Mouse (Mus musculus): ENCODE results near the gene Pitpna.
"Not testable (repeated sequence)": the region's sequence is repeated elsewhere in the genome, so short reads cannot be mapped to it uniquely, and the experiment has no call there.

Pitpna gene

DNA sequence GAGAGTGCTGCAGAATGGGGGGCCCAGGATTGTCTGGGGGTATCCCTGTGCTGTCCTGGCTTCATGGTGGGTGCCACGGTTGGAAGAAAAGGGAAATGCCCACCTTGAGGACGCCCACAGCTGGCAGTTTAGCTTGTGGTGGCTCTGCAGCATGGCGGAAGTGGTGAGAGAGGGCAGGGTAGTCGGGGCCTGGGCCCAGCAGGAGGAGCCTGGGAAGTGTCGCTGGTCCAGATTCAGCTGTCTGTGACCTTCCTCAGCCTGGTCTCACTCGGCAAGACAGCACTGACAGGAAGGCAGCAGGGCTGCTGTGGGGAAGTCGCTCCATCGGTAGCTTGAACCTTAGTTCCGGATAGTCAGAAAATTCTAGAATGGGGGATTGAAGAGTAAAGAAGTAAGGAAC is 6.5 kb downstream of the Pitpna start:
- DNase-seq: no peak

DNA sequence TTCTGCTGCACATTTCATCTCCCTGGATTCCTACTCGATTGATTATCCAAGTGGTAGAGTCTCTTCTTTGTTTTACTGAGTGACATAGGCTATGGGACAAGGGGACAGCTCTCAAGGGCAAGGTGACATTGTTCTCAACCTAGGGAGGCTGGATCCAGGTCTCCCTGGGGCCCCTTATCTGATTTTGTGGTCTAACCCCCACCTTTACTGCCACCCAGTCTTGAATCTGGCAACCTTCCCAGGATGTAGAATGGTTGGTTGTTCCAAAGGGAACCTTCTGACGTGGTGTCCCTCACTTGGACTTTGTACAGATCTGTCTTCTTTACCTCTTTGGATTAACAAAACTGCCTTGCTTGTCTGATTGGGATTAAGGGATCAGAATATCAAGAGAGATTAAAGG is 7.5 kb downstream of the Pitpna start:
- DNase-seq: no peak

DNA sequence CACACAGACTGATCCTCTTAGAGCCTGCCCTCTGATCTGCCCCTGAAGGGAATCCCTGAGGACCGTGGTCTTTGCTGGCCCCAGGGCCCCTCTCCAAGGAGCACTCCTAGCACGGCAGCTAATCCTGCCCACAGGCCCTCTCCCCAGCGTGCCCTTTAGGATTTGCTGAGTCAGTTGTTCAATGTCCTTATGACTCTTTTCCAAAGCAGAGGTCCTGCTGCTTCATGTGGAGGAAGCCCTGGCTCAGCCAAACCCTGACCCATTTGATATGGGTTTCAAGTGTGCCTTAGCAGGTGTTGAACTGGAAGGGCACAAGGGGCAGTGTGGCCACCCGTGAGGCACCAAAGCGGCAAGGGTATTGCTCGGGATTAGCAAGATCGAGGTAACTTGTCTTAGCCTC is 7.9 kb downstream of the Pitpna start:
- no peak for DNase-seq

DNA sequence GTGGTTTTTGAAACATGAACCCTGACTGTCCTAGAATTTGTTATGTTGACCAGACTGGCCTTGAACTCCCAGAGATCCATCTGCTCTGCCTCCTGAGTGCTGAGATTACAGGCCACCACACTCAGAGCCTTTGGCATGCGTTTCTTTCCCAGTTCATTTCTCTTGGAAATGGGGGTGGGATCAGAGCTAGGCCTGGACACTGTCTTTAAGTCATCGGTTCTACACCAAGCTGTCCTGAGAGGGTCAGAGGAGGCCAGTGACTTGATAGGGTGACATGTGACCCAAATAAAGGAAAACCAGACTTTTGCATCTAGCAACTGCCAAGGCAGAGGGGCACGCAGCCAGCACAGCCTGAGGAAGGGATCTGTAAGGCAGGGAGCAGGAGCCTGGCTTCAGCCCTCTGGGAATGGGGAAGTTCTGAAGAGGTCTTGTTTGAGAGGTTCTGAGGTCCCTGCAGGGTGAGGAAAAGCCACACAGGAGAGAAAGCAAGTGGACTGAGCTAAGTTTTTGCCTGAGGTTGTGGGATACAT is 8.9 kb downstream of the Pitpna start:
- peak; percentile 44 for DNase-seq

DNA sequence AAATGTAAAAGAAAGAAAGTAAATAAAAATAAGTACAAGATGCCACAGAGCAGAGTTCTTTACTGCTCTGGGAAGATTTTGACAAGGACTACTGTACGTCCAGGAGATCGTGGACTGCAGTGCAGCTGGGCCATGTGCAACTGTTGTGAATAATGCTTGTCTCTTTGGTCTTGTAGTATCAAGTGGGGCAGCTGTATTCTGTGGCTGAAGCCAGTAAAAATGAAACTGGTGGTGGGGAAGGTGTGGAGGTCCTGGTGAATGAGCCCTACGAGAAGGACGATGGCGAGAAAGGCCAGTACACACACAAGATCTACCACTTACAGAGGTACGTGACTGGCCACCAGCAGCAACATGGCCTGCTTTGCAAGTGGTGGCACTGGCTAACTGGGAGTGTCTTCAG is 10.1 kb downstream of the Pitpna start:
- DNase-seq: no peak

DNA sequence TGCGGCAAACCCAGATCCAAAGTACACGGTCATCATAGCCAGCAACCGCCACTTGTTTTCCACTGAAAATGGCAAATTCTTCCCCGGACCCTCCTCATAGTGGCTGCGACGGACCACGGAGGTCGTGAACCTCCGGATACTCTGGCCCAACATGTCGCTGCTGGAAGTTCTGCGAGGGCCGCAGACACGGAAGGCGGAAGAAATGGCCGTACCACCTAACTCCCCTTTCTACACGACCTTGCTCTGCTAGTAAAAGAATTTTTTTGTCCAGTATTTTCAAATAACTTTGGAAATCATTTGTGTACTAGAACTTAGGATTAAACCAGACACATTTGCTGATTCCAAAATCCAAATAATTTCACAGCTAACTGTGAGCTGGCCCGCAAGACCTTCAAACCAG is 11.9 kb downstream of the Pitpna start:
- not testable (repeated sequence) for DNase-seq

DNA sequence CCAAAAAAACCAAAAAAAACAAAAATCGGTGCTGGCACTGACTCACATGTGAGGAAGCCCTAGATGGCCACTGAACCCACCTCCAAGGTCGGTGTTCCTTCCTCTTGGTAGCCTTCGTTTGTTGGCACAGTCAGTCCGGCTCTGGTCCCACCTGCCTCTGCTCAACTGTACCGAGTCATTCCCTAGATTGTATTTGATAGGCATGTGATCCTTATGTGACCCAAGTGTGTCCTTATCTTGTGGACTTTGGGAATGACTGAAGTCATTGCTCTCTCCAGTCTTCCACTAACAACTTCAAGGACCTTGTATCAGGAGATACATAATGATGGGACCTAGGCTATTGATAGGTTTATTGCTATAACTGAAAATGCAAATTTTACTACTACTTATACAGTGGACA is 16.9 kb downstream of the Pitpna start:
- DNase-seq: no peak

DNA sequence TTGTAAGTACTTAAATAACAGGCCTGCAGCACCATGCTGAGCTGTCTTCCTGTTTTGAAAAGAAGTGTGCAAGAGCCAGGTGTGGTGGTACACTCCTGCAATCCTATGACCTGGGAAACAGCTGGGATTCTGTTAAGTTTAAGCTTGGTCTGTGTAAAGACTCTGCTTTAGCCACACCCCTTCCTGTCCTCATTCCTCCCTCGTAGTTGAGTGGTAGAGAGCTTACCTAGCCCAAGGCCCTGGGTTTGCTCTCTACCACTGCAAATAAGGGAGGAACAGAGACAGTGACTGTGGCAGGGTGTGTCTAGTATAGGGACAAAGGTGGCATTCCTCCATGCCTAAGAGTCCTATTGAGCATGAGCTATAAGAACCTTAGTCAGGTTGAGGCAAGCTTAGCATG is 17.4 kb downstream of the Pitpna start:
- DNase-seq: no peak

DNA sequence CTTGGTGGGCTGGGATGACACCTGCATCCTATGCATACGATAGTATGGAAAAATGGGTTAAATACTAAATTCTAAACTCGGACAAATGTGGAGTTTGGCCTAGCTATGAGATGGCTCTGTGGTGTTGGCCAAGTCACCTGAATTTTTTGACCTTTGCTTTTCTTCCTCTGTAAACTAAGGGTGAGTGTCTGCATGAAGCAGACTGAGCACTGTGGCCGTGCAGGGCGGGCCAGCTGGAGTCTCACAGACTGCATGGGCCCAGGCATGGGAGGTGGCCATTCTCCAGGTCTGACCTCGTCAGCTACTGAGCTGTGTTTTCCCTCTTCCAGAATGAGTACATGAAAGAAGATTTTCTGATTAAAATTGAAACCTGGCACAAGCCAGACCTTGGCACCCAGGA is 20.9 kb downstream of the Pitpna start:
- DNase-seq: no peak

DNA sequence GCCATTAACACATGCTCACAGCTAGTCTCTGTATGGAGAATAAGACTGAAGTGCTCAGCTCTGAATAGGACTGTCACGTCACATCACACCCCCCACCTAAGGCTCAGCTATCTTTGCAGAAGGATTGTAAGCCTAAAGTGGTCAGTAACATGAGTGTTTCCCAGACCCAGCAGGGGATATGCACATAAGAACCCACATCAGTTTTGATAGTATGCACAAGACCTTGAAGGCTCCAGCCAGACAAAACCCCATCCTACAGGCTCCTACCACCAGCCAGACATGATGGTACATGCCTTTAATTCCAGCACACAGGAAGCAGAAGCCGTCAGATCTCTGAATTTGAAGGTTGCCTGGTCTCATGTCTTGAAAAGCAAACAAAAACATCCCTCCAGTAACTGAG is 22.1 kb downstream of the Pitpna start:
- no peak for DNase-seq

DNA sequence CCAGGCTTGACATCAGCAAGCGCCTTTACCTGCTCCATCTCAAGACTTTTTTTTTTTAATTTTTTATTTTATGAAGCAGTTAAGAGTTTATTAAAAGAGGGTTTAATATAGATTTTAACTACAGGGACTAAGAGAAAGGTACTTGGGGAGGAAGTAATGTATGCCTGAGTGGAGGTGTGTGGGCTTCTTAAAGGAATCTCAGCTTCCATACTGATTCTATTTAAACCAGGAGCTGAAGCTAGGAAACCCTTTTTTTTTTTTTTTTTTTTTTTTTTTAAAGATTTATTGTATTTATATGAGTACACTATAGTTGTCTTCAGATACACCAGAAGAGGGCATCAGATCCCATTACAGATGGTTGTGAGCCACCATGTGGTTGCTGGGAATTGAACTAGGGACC is 26.9 kb downstream of the Pitpna start:
- no peak for DNase-seq

DNA sequence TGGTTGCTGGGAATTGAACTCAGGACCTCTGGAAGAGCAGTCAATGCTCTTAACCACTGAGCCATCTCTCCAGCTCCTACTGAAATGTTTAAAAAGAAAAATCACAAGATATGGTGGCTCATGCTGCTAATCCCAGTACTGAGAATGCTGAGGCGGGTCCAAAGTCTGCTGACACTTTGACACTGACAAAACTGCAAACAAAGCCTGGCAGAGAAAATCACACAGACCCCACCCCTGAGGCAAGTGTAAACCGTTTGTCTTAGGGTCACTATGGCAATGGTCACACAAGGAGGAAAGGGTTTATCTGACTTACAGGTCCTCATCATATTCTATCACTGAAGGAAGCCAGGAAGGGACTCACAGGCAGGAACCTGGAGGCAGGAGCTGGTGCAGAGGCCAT is 27.7 kb downstream of the Pitpna start:
- no peak for DNase-seq

DNA sequence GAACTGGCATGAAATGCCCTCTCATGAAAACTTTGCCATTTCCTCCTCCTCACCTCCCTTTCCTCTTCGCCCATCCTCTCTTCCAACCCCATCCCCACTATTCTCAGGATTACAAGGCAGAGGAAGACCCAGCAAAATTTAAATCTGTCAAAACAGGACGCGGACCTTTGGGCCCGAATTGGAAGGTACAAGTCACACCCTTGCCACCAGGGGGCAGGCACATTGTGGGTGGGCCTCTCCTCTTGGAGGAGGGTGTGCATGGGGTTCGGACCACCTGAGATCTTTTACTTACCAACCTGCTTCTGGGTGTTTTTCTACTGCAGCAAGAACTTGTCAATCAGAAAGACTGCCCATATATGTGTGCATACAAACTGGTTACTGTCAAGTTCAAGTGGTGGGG is 31.2 kb downstream of the Pitpna start:
- no peak for DNase-seq

DNA sequence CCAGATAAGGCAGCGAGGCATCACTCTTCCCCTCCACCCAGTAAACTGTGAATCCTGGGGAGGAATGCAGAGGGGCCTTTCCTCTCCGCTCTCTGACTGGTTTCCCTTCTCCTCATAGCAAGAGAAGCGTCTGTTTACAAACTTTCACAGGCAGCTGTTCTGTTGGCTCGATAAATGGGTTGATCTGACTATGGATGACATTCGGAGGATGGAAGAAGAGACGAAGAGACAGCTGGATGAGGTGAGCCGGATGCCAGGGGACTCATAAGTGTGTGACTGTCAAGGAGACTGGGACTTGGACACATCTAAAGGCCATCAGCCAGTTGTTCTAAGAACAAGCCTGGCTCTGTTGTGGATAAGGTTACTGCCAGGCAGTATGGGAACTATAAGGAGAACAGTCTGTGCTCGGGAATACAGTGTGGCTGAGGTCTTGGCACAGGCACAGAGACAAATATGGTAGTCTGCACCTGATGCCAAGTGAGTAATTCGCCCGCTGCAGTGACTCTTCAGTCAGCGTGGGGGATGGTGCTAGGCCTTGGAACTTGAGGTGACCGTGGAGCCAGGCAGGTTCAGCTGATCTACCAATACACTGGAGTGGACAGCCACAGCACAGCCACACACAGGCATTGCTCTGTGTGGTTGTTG is 32.4 kb downstream of the Pitpna start:
- peak; percentile 80 for DNase-seq

DNA sequence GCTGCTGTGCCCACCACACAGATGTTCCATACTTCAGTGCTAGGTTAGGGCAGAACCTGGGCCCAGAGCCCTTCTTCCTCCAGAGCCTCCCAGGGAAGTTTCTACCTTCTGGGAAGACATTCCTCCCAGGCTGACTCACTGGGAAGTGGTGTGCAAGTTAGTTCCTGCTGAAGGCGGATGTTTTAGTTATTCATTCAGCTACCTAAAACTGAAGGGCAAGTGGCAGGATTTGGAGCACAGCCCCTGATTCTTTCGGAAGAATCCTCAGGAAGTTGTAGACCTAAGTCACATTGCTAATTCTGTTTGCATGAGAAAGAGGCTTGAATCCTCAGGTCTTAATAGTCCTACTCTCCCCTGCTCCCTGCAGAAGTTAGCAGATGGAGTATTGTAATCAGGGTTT is 33.5 kb downstream of the Pitpna start:
- no peak for DNase-seq

DNA sequence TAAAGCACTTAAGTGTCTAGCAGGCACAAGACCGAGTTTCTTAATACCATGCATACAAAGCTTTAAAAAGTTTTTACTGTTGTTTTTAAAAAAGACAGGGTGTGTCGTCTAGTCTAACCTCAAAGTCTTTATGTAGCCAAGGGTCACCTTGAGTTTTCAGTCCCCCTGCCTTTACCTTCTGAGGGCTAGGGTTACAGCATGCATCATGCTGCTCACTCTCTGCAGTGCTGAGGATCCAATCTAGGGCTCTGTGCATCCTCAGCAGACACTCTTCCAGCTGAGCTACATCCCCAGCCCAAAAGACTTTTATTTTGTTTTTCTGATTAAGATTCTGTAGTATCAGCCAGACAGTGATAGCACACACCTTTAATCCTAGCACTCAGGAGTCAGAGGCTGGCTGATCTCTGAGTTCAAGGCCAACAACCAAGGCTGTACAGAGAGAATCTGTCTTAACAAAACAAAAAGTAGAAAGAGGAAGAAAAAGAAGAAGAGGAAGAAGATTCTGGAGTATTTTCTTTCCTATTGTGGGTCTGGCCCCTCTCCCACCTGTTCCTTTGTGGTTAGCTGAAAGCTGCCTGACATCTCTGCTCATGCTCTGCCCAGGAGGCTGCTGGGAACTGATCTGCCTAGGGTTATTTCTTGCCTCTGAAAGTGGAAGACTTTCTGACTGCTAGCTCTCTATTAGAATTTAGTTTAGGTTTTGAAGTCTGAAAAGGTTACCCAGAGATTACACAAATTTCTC is 34.9 kb downstream of the Pitpna start:
- DNase-seq: no peak

DNA sequence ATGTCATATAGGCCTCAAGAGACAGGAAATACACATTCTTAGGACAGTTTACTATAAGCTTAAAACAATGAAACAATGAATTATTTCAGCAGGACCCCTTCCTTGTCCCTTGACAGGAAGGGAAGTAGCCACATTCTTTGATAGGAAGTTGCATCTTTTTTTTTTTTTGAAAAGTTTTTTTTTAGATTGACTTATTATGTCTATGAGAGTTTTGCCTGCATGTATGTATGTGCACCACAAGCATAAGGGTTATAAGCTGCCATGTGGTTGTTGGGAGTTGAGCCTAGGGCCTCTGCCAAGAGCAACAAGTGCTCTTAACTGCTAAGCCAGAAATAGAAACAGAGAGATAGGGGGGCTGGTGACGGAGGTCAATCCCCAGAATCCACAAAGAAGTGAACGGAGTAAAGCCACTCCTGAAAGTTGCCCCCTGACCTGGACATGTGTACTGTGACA is 36.2 kb downstream of the Pitpna start:
- no peak for DNase-seq

DNA sequence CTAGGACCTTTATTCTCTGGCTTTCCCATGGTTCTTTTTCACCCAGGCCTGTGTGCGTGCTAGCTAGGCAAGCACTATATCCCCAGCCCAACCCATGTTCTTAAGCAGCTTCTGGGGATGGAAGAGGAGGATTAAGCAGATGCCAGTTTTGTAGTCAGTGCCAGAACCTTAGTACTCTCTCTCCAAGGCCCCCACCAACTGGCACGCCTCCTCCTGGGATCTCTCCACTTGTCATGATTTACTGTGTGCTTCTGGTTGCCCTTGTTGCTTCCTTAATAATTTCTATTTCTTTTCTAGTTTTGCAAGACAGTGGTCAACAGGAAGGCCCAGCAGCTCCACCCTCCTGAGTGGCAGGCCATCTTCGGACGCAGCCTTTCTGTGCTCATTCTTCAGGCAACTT is 37.9 kb downstream of the Pitpna start:
- DNase-seq: no peak

DNA sequence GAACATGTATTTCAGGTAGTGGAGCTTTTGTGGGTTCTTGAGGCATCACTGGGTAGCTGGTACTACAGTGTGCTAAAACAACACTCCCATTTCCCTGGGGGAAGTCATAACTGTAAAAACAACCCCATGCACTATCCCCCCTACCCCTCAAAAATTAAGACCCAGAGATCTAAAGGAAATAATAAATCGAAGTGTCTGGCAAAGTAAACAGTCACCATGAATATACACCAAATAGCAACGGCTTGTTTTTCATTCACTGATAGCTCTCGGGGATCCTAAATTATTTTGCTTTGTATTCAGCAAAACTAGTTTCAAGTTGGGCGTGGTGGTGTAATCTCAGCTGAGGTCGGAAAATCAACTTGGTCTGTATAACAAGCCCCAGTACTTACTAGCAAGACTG is 42.2 kb downstream of the Pitpna start:
- DNase-seq: no peak

DNA sequence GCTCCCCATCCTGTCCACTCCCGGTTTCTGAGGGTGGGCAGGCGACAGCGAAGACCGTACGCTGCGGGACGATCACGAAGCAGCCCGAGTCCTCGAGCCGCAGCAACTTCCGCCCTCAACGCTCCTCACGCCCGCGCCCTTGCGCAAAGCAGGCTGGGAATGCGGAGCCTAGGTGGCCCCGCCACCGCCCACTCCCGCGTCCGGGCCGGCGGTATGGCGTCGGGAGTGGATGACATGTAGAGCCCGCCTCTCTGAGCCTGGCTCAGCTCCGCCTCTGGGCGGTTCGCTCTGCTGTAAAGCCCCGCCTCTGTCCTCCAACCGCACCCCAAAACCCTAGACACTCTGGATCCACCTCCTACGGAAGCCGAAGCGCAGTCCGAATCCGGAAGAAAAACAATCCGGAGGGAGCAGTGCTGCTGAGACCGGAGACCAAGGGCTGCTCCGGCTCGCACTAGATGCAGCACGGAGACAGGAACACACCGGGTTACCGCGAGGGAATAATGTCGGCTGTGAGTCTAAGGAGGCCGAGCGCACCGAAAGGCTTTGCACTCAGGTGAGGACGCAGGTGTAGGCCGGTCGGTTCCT is 42.8 kb downstream of the Pitpna start, which contains the start of gene Inpp5k:
Inpp5k (plus strand) TSS at position 344 of the 585 bp plus-strand sequence.
- peak; percentile 98 for DNase-seq

DNA sequence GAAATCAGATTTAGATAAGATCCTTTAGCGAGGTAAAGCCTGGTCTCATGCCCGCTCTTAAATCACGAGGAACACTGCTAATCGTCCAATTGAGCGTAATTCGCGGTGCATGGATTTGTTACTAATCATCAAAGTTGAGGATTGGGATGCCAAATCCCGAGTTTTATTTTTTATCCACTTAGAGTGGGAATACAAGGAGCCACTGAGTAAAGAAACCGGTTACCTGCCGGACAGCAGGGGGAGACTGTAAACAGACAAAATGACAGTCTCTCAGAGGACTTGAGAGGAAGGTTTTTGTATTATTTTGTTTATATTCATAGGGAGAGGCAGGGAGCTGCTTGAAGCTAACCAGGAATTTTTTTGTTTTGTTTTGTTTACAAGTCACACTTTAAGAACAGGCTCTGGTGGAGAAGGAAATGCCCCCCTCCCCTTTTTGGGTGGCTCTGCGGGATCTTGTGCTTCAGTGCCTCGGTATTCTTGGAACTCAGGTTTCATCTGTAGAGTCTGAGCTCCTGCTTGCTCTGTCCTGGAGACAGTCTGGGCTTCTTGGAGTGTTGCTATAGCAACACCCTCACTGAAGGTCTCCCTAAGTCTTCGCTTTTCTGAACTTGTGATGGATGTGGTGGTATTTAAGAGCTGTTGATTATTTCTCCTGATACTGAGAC is 43.8 kb downstream of the Pitpna start:
- peak; percentile 45 for DNase-seq

DNA sequence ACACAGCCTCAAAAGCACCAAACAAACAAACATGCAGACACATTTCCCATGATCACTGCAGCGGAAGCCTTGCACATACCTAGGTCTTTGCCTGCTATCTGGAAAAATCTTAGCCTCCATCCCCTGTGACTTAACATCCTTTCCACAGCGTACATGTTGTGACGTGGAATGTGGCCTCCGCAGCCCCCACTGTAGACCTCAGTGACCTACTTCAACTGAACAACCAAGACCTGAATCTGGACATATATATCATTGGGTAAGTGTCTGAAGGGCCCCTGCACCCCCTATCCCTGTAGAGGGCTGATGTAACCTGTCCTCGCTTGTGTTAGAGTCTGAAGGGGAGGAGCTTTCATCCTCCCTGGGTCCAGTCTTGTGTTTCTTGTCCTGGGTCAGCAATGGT is 45.0 kb downstream of the Pitpna start:
- no peak for DNase-seq

DNA sequence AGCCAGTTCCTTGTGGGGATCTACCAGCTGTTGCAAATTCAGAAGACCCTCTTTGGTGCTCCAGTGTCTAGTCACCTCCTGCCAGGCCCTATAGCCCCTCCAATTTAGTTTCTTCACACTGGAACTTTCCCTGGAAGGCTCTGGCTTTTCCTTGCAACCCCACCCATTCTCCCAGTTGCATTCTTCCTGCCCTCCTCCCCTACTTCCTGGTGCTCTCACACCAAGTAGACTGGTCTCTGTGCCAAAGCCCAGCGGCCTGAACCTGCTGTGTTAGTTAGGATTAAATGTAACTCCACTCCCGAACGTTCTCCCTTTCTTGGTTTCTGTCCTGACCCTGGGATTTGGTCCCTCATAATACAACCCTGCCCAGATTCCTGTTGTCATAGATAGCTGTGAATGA is 46.9 kb downstream of the Pitpna start:
- no peak for DNase-seq

DNA sequence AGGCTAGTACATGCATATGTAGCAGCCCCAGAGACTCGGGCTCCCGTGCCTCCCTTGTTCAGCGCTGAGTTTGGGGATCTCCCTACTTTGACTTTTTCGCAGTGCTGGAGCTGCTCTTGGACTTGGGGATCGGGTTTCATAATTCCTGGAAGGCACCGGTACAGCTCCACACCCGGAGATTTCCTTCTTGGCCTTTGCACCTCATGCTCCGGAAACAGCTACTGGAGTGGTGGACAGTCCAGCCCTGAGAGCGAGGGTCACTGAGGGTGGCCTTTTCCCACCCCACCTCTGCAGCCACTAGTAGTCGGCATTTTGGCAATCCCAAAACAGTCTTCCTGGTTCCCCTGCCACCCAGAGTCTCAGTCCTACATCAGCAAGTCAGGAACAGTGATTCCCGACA is 47.4 kb downstream of the Pitpna start:
- no peak for DNase-seq

Data from cerebellum, adult 11-12 months (tissue).